Mouse (Mus musculus): ENCODE measurements around the gene B3gat3.
"Not testable (repeated sequence)": the region's sequence is repeated elsewhere in the genome, so short reads cannot be mapped to it uniquely, and the experiment has no call there.

The B3gat3 gene

GRCm38 (mm10) chr19:8920073-8920736, at the start of gene B3gat3:
B3gat3 (plus strand) TSS chr19:8920374.
- peak; percentile 97 for DNase-seq

- DNase-seq, result not testable (repeated sequence)
Measured at GRCm38 (mm10) chr19:8870381-8870780, 49.8 kb upstream of the B3gat3 start.

GRCm38 (mm10) chr19:8870838-8871237, 49.3 kb upstream of the B3gat3 start:
- DNase-seq, result no peak

- DNase-seq, result peak; percentile 98 to 99
Measured at GRCm38 (mm10) chr19:8871267-8872186, 48.6 kb upstream of the B3gat3 start, which contains the start of gene Ubxn1. Ubxn1 (plus strand) TSS chr19:8871496.

GRCm38 (mm10) chr19:8872266-8872840, 47.8 kb upstream of the B3gat3 start:
- no peak for DNase-seq

GRCm38 (mm10) chr19:8875031-8875430, 45.1 kb upstream of the B3gat3 start:
- DNase-seq, result no peak

- DNase-seq, result peak; percentile 89 to 92
Measured at GRCm38 (mm10) chr19:8880311-8881033, 39.7 kb upstream of the B3gat3 start, which contains the start of gene Uqcc3. Uqcc3 (minus strand) TSS chr19:8880923.

- no peak for DNase-seq
Measured at GRCm38 (mm10) chr19:8881034-8881392, 39.2 kb upstream of the B3gat3 start.

- DNase-seq, result no peak
Measured at GRCm38 (mm10) chr19:8883616-8884015, 36.6 kb upstream of the B3gat3 start, which contains the start of the genes Lbhd1 and Gm49403. Lbhd1 (plus strand) TSS chr19:8883732. Gm49403 (plus strand) TSS chr19:8883930.

- no peak for DNase-seq
Measured at GRCm38 (mm10) chr19:8886916-8887584, 33.1 kb upstream of the B3gat3 start.

GRCm38 (mm10) chr19:8887585-8888463, 32.4 kb upstream of the B3gat3 start:
- DNase-seq, result no peak

- DNase-seq, result peak; percentile 93 to 97
Measured at GRCm38 (mm10) chr19:8888511-8889385, 31.4 kb upstream of the B3gat3 start, which contains the start of the genes 1810009A15Rik and Gm49416. 1810009A15Rik (plus strand) TSS chr19:8888853. Gm49416 (plus strand) TSS chr19:8888926.

- peak; percentile 90 to 91 for DNase-seq
Measured at GRCm38 (mm10) chr19:8892829-8893766, 27.1 kb upstream of the B3gat3 start, which contains the start of gene Ints5. Ints5 (plus strand) TSS chr19:8893005.

GRCm38 (mm10) chr19:8895397-8895960, 24.7 kb upstream of the B3gat3 start:
- peak in 1 of 2 experiments; percentile 39 for DNase-seq

- DNase-seq, result not testable (repeated sequence)
Measured at GRCm38 (mm10) chr19:8896231-8896630, 23.9 kb upstream of the B3gat3 start.

GRCm38 (mm10) chr19:8897211-8897864, 22.8 kb upstream of the B3gat3 start:
- peak; percentile 50 to 58 for DNase-seq

GRCm38 (mm10) chr19:8897865-8898495, 22.2 kb upstream of the B3gat3 start, which contains the start of gene Ganab:
Ganab (plus strand) TSS chr19:8898071.
- peak; percentile 94 to 97 for DNase-seq

All from cerebellum, postnatal 25 days (tissue).